ENCODE assay signal across 22 mouse cellular contexts in the genomic region with DNA sequence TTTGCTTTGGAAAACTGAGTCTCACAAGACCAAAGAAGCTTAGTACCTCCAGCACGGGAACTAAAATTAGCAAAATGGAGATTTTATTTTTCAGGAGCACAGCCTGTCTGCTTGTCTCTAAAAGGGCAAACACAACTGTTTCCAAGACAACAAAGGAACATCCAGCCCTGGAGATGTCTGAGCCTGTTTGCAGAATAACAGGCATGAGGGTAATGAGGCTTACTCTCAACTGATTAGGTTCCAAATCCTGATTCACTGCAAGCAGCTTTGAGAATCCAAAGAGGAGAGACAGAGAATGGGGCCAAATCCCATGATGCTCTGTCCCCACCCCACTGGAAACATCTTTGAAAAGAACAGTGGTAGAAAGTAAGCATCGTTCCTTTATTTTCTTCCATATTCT.
"Had no signal": no experiment of that assay in that cellular context is flagged by ENCODE, and none has a peak within 500 bp of the region (broad histone marks: within the 10 kb centered on the region; RNA-seq: fewer than 3 reads in every experiment).

No protein-coding gene starts in this region.

- H3K4me1 ChIP-seq: limb, embryonic 10.5 days; limb, embryonic 13.5 days; liver, embryonic 13.5 days; midbrain, embryonic 15.5 days; neural tube, embryonic 15.5 days had no signal

- ATAC-seq: midbrain, embryonic 15.5 days had no signal

- H3K27me3 ChIP-seq: limb, embryonic 13.5 days; liver, embryonic 13.5 days; midbrain, embryonic 15.5 days; neural tube, embryonic 15.5 days had no signal

- H3K27ac ChIP-seq: limb, embryonic 10.5 days; limb, embryonic 13.5 days; liver, embryonic 13.5 days; midbrain, embryonic 15.5 days; neural tube, embryonic 15.5 days; stomach, postnatal 0 days had no signal

- H3K4me3 ChIP-seq: limb, embryonic 10.5 days; limb, embryonic 13.5 days; liver, embryonic 13.5 days; midbrain, embryonic 15.5 days; myocyte; neural tube, embryonic 15.5 days had no signal

- H3K9me3 ChIP-seq: limb, embryonic 10.5 days; limb, embryonic 13.5 days; liver, embryonic 13.5 days; midbrain, embryonic 15.5 days; neural tube, embryonic 15.5 days had no signal

- H3K36me3 ChIP-seq: limb, embryonic 10.5 days; limb, embryonic 13.5 days; liver, embryonic 13.5 days; midbrain, embryonic 15.5 days; neural tube, embryonic 15.5 days had no signal

- H3K4me2 ChIP-seq: limb, embryonic 13.5 days; liver, embryonic 13.5 days; midbrain, embryonic 11.5 days; midbrain, embryonic 15.5 days; neural tube, embryonic 15.5 days had no signal

- DNase-seq: kidney, adult 18-20 months; kidney, adult 9 months; kidney, postnatal 14 days; kidney, postnatal 4 days; liver; liver, embryonic 13.5 days; lung, adult 2 months; lung, postnatal 14 days; lung, postnatal 4 days; right cerebral cortex, adult 18-20 months; right cerebral cortex, postnatal 14 days; right cerebral cortex, postnatal 4 days; thymus, adult 2 months; thymus, postnatal 14 days; thymus, postnatal 4 days had no signal

- H3K9ac ChIP-seq: limb, embryonic 13.5 days; liver, embryonic 13.5 days; midbrain, embryonic 15.5 days; neural tube, embryonic 15.5 days had no signal
